8 mouse cellular contexts compared by ENCODE assay signal in the genomic region with DNA sequence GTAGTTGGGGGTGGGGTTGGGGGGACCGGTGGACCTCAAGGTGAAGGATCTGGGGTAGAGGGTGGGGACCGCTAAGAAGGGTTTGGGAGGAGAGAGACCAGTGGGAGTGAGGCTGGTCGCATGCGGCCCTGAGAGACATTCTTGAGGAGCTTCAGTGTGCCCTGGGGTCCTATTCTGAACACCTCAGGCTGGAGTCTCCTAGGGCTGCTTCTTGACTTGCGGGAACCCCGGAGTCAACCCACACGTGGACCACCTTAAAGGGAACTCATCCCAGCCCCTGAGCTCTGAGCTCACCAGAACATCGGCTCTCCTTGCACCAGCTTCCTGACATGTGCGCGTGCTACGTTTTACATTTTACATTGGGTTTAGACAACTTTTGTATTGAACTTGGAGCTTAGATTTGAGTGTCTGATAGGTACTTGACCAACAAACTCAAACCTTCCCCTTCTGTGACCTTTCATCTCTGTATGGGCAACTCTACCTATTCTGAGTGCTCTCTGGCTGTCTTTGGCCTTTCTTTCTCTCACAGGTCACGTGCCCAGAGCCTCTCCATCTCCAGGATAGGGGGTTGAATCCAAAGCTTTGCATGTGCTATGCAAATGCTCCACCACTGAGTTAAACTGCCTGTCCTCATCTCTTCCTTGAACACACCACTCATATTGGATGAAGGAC. TPM values are rescaled to one million over a fixed set of nuclear protein-coding genes. Genes with fewer than 3 reads are reported as not detected.
A peak's percentile ranks its signal among the peaks of the same experiment; 100 is the strongest.
DNase-seq lines count a peak whose midpoint lies in the region; ATAC-seq and TF ChIP-seq lines count a peak whose summit lies in the region.

No protein-coding gene starts in this region.

- no peak for TF ChIP-seq CTCF in G1E (IDR thresholded peaks at IDR 0.05; ENCODE audit: low read depth, low read length)
- TF ChIP-seq CTCF in forebrain, postnatal 0 days (IDR thresholded peaks at IDR 0.05; ENCODE audit: low read depth): no peak

- peak overlapping the region; percentile 97 for H3K4me3 ChIP-seq in heart, embryonic 16.5 days (ENCODE audit: low read length)
- peak overlapping the region; percentile 91 for H3K4me3 ChIP-seq in G1E (ENCODE audit: low read depth, low read length)
- H3K4me3 ChIP-seq in forebrain, postnatal 0 days (ENCODE audit: low read depth, low read length): peak overlapping the region; percentile 77

- peak overlapping the region; percentile 90 for H3K9ac ChIP-seq in heart, embryonic 16.5 days (ENCODE audit: low read length)
- peak overlapping the region; percentile 71 for H3K9ac ChIP-seq in forebrain, postnatal 0 days

- H3K9me3 ChIP-seq in heart, embryonic 16.5 days (replicated peaks; ENCODE audit: control insufficient read depth, low read length): no peaks in the 10 kb centered on the region
- no peaks in the 10 kb centered on the region for H3K9me3 ChIP-seq in G1E (replicated peaks)
- no peaks in the 10 kb centered on the region for H3K9me3 ChIP-seq in forebrain, postnatal 0 days (ENCODE audit: low read length)

- peaks cover 12% of the 10 kb centered on the region for H3K4me1 ChIP-seq in heart, embryonic 16.5 days (ENCODE audit: control insufficient read depth, insufficient read depth, low read length)
- peaks cover 30% of the 10 kb centered on the region for H3K4me1 ChIP-seq in G1E (ENCODE audit: insufficient read depth, low read depth, low read length)
- H3K4me1 ChIP-seq in forebrain, postnatal 0 days (ENCODE audit: insufficient read depth): peaks cover 9% of the 10 kb centered on the region

- no peaks in the 10 kb centered on the region for H3K27me3 ChIP-seq in heart, embryonic 16.5 days (ENCODE audit: control insufficient read depth, insufficient read depth, low read length)
- no peaks in the 10 kb centered on the region for H3K27me3 ChIP-seq in G1E (ENCODE audit: insufficient read depth, low read length)
- H3K27me3 ChIP-seq in forebrain, postnatal 0 days (ENCODE audit: insufficient read depth, low read length): no peaks in the 10 kb centered on the region

- DNase-seq in heart, postnatal 4 days: no peak
- no peak for DNase-seq in G1E (ENCODE audit: low spot score)
- peak; percentile 52 for DNase-seq in forebrain, postnatal 0 days
- no peak for DNase-seq in embryo, embryonic 10 days (ENCODE audit: low spot score)
- no peak for DNase-seq in layer of hippocampus, adult 9-11 months
- no peak for DNase-seq in urinary bladder, postnatal 36 days (ENCODE audit: low spot score in 2 of 2)

- H3K4me2 ChIP-seq in heart, embryonic 16.5 days (ENCODE audit: low read depth, low read length): peak overlapping the region; percentile 89
- H3K4me2 ChIP-seq in forebrain, postnatal 0 days (ENCODE audit: low read depth): peak overlapping the region; percentile 64

- WGBS in heart, embryonic 16.5 days: 37% methylated on average over 12 of the region's 12 CpGs
- WGBS in forebrain, postnatal 0 days: 34% methylated on average over 12 of the region's 12 CpGs

- ATAC-seq in heart, embryonic 16.5 days (replicated peaks; ENCODE audit: extremely low read depth, insufficient read depth, low FRiP score): no peak
- no peak for ATAC-seq in G1E (ENCODE audit: extremely low read depth, insufficient number of reproducible peaks, low FRiP score, poor library complexity, severe bottlenecking)
- ATAC-seq in forebrain, postnatal 0 days: peak; percentile 47
- peak; percentile 21; the same call in 1 of the 2 replicates for ATAC-seq in megakaryocyte progenitor cell, adult 5-6 weeks (replicated peaks; ENCODE audit: poor library complexity)

- peak overlapping the region; percentile 98 for H3K27ac ChIP-seq in heart, embryonic 16.5 days (ENCODE audit: low read length)
- peak overlapping the region; percentile 91; the same call in 1 of the 2 replicates for H3K27ac ChIP-seq in forebrain, postnatal 0 days (ENCODE audit: low read depth, low read length)

- H3K36me3 ChIP-seq in heart, embryonic 16.5 days (ENCODE audit: control insufficient read depth, insufficient read depth): peaks cover 9% of the 10 kb centered on the region
- peaks cover 21% of the 10 kb centered on the region for H3K36me3 ChIP-seq in G1E (replicated peaks)
- H3K36me3 ChIP-seq in forebrain, postnatal 0 days (ENCODE audit: insufficient read depth): peaks cover 6% of the 10 kb centered on the region; the same call in 1 of the 2 replicates

RNA-seq across cellular contexts. Expression of gene Psmg4, which starts 0.7 kb away (rescaled TPM):
- 65.3 and 74.1 TPM in 2 replicates for polyA plus RNA-seq in heart, embryonic 16.5 days (2015; fragmentation: Nextera tagmentation; extraction: Ambion mirVana)
- 10 to 100 TPM; 41.1 to 41.3 TPM for total RNA-seq in heart, postnatal 4 days (2021)
- total RNA-seq in G1E (2014; fragmentation: Nextera tagmentation): 5.9 and 13.4 TPM in 2 replicates
- total RNA-seq in G1E (2017): 126 and 143 TPM in 2 replicates
- polyA plus RNA-seq in G1E (2012): 22.7 and 38.1 TPM in 2 replicates
- 56.6 and 108 TPM in 2 replicates for total RNA-seq in forebrain, postnatal 0 days (2014; rRNA removed)
- 99.0 and 150 TPM in 2 replicates for polyA plus RNA-seq in forebrain, postnatal 0 days (2015; fragmentation: Nextera tagmentation; extraction: Ambion mirVana)
- total RNA-seq in megakaryocyte progenitor cell, adult 5-6 weeks (2015): 73.3 and 75.8 TPM in 2 replicates
- 200 and 229 TPM in 2 replicates for total RNA-seq in megakaryocyte progenitor cell, adult 5-6 weeks (2017)

RNA-seq across cellular contexts. Expression of gene Tubb2b, which starts 33.2 kb away (rescaled TPM):
- polyA plus RNA-seq in heart, embryonic 16.5 days (2015; fragmentation: Nextera tagmentation; extraction: Ambion mirVana): 52.1 and 56.8 TPM in 2 replicates
- total RNA-seq in heart, postnatal 4 days (2021): 100 to 1,000 TPM; 100 to 106 TPM
- total RNA-seq in G1E (2014; fragmentation: Nextera tagmentation) (3.5 and 4.0 TPM in 2 replicates), G1E (2017) (9.7 and 15.9 TPM in 2 replicates)
- 2.6 and 3.8 TPM in 2 replicates for polyA plus RNA-seq in G1E (2012)
- total RNA-seq in forebrain, postnatal 0 days (2014; rRNA removed): 5,538 and 5,638 TPM in 2 replicates
- polyA plus RNA-seq in forebrain, postnatal 0 days (2015; fragmentation: Nextera tagmentation; extraction: Ambion mirVana): 1,072 and 1,153 TPM in 2 replicates
- not detected in 2 replicates for total RNA-seq in megakaryocyte progenitor cell, adult 5-6 weeks (2015)
- total RNA-seq in megakaryocyte progenitor cell, adult 5-6 weeks (2017): not detected in 2 replicates

Comparison
In these comparisons a context has a peak if more than half of its experiments do, and no peak if none do; other contexts are left out.
1. ATAC-seq: peak in forebrain, postnatal 0 days (single experiment) and megakaryocyte progenitor cell, adult 5-6 weeks (single experiment); none in heart, embryonic 16.5 days (single experiment) and G1E (single experiment).
2. RNA of gene Tubb2b, which starts 33.2 kb away (total RNA-seq): 5,538 to 5,638 TPM in forebrain, postnatal 0 days; 100 to 106 TPM in heart, postnatal 4 days, 3.5 to 15.9 TPM in G1E and not detected in megakaryocyte progenitor cell, adult 5-6 weeks; every median in the first group is over 10 times any median in the second.
3. Peak in every context shown above with its lines, with median percentiles within 50 percentile points of each other: H3K4me3 ChIP-seq.